Mouse (Mus musculus) embryo, embryonic 11 days (tissue): Measurements from ENCODE around the gene Gm37240.

Experiments used
- DNase-seq: peaks from one replicate; pipeline ENCODE4 v3.0.0-alpha.2; 2015

Gm37240 gene

DNA sequence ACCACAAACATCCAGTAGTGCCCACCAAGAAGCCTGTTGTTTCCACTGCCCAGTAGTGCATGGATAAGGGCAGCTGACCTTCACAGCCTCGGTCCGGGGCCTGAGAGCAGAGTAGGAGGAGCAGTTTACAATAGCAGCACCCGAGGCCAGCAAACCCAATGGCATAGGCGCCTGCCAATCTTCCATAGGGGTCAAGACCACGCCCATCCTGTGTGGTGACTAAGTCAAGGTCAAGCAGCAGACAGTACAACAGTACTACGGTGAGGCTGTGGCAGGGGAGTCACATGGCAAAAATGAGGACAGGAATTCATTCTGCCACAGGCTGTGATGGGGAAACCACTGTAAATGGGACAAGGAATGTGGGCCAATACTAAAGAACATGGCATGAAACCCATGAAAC, 417.6 kb downstream of the Gm37240 start:
- DNase-seq = no peak

DNA sequence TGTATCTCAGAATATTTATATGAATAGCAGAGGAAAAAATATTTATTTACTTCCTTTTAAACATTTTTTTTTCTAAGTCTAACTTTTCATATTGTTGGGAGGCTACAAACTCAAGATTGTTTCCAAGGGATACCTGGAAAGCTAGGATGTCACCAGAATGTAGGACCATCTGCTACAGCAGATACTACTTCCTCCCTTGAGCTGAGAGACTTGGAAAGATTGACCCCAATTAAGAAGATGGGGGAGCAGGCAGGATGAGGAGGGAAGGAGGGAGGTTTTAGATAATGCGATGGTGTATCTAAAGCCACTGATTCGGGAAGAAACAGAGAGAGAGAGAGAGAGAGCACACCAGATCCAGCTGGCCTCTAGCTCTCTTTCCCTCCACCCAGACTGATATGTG, 418.3 kb downstream of the Gm37240 start:
- no peak for DNase-seq

DNA sequence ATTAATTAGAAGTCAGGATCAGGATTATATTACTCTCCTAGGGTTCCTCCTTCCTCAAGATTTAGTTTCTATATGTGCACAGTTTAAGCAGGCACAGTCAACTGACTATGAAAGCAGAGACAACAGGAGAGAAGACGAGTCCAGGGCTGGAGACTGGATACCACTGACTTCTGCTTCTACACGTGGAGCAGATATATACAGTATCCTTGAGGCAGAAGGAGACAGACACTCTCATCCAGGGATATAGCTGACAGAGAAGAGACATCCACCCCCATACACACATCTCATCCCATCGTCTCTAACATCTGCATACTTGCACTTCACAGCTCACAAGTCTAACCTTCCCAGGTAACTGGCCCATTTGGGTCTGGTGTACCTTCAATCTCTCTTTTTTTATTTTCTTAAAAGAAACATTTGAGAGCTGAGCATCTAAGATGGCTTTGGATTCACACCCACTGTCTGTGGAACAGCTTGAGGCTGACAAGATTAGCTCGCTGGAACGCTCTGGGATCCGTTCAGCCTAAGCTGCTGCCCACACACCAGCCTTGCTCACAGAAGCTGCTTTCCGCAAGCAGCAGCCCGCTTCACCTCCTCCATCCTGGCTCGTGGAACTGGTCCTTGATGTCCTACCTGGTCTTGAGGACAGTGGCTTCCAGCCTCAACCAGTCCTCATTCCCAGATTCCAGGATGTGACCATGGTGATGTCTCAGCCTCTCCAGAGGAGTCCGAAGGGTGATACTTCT, 421.9 kb downstream of the Gm37240 start:
- DNase-seq = no peak

DNA sequence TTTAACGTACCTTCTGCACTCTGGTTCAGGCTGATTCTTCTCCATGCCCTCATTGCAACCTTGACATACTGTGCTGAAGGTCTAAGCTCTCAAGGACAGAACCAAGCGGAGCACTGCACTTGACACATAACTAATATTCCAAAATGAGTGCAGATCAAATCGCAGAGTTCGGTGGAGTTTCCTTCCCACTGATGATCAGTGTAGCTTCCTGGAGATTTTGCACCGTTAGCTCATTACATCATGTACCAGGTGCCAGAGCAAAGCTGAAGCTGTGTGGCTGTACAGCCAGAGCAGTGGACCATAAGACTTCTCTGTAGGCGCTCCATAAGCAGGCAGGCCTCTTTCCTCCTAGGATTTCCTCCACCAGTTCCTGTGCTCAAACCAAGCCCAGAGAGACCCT, 427.3 kb downstream of the Gm37240 start:
- no peak for DNase-seq

DNA sequence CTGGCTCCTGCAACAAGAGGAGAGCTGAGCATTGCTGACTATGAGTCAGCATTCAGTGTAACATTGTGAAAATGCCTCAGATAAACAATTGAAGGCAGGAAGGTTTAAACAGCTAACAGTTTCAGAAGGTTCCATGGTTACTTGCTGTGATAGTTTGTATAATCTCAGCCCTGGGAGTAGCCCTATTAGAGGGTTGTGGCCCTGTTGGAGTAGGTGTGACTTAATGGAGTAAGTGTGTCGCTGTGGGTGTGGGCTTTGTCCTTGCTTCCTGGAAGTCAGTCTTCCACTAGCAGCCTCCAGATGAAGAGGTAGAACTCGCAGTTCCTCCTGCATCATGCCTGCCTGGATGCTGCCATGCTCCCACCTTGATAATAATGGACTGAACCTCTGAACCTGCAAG, 430.3 kb downstream of the Gm37240 start:
- no peak for DNase-seq

DNA sequence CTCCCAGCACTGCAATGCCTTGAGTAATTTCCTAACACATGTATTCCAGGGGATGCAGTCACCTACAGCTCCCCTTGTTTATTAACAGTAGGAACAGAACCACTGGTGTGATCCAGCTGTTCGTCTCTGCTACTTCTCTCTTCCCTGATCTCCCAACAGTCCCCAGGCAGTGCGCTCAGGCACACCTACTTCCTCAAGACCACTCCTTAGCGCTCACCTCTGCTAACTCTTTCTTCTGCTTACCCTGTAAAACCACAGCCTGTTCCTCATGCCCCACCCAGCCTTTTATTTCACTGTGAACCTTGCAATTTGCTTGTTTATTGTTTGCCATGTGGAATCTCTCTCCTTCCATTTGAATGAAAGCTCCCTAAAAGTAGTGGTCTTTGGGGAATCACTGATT, 431.9 kb downstream of the Gm37240 start:
- DNase-seq = no peak

DNA sequence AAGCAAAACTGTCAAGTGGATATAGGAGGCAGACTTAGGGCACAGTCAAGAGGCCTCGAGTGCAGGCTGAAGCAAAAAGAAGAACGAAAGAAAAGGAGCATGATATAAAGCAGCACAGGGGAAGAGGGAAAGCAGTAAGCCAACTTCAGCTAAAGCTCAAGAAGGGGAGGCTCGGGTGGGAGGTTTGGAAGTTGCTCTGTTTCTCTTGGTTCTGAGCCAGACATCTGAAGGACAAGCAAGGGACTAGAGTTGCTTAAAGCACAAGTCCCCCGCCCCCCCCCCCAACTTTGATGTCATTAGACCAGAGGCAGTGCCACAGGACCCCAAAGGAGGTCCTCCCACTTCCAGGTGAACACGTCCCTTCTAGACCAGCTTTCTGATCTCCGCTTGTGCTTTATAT, 433.3 kb downstream of the Gm37240 start:
- DNase-seq = no peak

DNA sequence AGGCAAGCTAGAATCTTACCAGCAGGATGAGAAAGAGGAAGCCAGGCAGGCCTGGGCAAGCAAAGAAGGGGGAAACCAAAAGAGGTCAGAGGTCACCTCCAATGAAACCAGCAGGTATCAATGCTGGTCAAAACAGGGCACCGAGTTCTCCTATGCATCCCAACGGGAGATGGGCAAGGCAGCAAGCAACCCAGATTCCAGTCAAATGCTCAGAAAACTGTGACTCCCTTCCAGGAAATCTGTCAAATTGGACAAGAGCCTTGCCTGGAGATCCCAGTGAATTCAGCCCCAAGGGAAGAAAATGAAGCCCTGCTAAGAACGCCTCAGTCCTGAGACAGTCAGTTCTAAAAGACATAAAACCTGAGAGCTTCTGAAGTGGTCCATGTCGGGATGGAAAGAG, 437.9 kb downstream of the Gm37240 start:
- DNase-seq = no peak

DNA sequence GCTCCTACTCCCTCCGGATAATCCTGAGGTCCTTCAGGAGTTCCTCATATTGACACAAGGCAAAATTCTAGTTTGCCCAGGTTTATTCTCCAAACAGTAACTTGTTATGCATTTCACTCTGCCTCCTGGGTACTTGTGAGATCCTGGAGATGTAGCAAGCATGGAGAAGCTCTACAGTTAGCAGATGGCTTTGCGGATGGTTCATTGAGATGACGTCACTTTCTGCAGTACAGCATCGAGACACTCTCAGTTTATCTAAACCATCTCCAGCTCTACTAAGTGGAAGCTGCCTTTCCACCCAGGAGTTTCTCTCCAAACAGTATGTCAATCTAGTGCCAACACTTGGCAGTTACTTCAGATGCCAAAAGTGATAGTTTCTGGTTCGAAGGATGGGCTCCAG, 444.5 kb downstream of the Gm37240 start:
- DNase-seq = no peak

DNA sequence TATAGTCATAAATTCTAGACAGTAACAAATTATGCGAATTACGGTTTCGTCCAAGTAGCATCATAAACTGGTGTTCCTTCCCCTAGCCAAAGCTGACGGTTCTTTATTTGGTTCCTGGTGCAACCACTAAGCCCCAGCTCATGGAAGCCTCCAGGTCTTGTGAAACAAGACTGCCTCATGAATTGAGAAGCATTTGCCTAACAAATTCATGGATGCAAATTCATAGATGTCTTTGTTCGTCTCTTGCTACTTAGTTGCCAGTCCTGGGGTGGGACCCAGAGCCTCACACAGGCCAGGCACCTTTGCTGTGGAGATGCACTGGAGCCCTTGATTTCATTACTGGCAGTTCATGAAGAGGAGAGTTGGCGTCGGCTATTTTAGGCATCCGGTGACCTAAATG, 445.1 kb downstream of the Gm37240 start:
- DNase-seq = no peak

DNA sequence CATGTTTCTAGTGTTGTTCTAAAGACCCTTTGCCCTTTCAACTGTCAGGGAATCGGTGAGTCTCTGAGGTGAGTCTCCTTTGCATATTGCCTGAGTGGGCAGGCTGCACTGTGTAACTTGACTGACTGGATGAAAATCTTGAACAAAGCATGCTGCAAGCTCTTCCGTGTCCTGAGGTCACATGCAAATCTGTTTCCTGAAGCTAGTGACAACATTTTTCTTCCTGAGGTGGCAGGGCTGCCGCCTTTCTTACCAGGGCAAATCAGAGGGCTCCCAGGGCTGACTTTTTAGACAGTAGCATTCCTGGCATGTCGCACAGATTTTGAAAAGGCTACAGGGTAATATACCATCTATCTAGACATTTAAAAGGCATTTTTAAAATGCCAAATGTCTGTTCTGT, 451.9 kb downstream of the Gm37240 start:
- DNase-seq = no peak

DNA sequence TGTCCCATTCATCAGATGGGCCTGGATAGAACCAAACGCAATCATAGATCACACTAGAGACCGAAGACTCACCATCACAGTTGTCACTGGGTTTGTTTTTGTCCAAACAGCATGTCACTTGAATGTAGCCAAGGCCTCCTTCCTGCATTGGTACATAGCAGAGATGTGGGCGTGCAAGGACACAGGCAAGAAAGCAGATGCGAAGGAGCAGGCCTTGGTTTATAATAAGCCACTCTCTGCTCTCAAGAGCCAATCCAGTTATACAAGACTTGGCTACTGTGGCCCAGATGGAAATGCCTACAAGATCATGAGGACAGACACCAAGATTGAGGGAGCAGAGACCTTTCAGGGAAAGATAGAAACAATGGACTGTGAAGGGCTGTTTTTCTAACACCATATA, 456.1 kb downstream of the Gm37240 start:
- DNase-seq = no peak

DNA sequence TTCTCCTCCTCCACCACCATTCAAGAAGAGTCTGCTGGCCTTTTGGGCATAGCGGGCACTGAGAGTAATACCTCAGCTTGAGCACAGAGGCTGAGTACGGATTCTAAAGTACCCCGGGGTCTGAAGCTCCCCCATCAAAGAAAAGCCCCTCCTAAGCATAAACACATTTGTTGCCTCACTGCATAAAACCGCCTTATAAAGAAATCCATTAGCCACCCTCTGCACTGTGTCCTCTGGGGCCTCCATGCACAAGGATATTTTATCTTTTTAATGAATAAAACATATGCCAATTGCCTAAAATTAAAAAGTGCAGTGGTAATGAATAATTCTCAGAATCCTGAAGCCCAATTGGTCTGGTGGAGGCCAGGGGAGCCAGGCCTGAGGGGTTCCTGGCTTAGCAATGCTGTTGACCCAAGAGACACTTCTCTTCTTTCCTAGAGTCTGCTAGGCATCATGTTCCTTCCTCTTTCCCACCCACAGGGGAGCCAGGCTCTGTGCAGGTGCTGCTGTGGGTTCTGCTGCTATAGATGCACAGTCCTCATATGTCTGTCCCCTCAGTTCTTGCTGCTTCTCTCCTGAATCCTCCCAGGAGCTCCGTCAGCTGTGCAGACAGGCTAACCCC, 463.8 kb downstream of the Gm37240 start:
- no peak for DNase-seq

DNA sequence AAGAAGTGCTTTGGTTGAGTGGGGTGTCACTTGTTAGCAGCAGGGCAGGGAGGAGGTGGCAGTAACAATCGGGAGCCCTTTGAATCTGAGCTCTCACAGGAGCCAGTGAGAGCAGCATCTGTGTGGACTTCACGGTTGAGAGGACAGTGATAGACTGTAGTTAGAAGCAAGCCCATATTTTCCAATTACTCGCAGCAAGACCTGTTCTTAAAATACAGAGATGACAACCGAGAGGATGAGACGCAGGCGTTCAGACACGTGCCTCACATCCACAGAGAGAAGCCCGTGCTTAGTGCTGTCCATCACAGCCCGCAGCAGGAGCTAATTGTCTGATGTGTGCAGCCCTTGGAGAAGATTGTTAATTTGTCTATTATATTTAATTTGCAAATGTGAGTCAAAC, 465.9 kb downstream of the Gm37240 start:
- no peak for DNase-seq

DNA sequence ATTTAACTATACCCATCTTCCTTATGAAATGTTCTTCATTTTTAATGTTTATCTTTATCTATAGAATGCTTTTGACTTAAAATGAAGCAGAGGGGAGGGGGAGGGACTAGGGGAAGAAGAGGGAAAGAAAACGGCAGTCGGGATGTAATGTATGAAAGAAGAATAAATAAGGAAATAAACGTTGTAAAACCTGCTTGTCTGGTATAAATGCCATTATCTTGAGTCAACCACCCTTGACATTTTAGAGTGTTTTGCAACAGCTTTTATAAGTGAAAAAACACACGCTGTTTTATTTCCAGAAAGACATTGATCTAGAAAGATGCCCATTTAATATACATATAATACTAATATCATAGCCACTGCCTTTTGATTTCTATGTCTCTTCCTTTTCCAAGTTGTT, 469.7 kb downstream of the Gm37240 start:
- no peak for DNase-seq

DNA sequence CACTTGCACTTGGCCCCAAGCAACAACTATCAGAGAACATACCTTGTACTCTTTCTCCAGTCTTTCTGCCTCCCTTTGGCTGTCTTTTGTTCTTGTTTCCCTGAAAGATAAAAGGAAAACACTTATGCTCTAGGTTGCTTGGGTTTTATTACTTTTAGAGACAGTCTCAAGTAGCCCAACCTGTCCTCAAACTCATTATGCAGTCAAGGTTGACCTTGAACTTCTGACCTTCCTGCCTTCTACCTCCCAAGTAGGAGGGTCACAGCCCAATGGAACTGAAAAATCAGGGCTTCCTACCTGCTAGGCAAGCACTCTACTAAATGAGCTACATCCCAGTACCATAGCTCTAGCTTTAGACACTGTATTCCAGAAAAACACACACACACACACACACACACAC, 488.5 kb downstream of the Gm37240 start:
- DNase-seq = no peak

DNA sequence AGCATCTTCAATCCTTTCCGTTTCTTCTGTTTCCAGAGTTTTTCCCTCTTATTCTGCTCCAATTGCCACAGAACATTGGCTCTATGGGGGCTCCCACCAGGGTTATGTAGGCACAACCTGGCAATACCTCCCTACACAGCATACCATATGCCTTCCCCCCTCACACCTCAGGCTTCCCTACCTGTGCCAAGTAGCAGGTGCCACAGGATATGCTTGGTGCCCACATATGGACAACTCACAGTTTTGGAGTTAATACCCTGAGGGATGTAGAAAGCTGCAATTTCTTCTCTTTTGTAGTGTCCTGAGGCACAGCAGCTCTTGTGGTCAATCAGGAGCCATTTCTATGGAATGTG, 488.9 kb downstream of the Gm37240 start:
- DNase-seq = no peak

DNA sequence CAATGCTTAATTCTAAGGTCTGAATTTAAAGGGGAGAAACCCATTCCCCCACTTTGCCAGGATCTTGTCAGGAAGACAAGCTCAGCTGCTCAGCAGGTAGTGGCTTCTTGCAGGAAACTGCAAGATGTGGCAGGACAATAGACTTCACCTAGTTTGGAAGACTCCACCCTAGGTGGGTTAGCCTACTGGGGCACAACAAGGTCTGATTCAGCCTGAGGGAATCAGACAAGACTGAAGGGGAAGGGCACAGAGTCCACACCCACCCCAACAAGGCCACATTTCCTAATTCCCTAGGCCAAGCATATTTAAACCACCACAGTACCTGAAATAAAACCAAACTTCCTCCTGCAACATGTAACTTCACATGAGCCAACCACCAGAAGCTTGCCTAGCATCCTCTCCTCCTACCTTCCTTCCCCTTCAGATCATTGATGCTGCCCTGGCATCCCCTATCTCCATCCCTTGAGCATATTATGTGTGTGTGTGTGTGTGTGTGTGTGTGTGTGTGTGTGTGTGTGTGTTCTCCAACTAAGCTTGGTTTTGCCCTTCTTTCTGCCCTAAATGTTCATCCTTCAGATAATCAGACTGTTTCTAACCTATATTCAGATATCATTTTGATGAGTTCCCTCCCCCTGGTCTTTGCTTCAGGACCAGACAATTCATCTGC, 489.4 kb downstream of the Gm37240 start:
- DNase-seq = no peak

DNA sequence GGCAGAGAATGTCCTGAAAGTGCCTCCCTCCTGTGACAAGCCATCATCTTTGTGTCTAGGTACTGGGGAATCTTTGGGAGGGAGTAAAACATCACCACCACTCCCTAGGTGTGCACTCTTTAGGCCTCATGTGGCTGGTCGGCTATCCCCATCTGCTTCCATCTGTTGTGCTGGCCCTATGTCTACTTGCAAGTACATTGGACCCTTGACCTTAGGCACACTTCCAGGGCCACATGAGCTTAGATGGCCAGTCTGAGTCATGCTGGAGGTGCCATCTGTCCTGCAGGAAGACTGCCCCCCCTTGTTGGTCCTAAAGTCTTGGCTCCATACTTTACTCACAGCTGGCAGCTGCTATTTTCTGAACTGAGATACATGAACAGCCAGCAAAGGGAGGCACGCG, 493.9 kb downstream of the Gm37240 start:
- DNase-seq = no peak

DNA sequence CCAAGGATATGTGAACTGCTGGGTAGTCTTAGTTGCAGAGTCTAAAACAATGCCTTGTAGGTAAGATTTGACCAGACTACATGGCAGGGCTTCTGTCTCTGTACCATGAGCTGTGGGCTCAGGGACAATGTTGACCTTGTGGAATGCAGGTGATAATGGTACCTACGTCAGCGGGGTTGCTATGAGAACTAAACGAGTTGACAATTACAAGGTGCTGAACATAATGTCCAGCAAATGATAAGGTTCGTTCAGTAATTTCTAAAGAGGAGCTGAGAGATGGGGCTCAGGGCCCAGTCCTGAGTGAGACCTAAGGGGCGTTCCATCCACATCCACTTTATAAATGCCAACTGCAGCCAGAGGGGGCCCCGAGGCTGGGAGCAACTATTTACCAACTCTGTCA, 495.6 kb downstream of the Gm37240 start:
- no peak for DNase-seq

DNA sequence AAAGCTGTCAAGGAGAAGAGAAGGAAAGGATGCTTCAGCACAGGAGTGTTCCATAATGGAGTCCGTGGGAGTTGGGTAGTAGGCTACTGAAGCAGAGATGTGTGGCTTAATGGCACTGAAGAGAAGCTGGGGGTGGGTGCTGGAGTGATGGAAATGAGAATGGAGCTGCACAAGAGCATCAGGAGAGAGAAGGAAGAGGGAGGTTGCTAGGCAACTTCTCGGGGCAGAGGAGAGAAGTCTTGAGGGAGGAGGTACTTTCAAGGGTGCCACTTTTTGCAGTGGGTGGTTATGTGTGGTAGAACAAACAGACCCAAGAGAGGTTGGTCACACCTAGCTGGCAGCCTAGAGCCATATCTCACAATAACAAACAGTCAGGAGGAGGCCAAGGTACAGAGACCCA, 496.2 kb downstream of the Gm37240 start:
- no peak for DNase-seq

DNA sequence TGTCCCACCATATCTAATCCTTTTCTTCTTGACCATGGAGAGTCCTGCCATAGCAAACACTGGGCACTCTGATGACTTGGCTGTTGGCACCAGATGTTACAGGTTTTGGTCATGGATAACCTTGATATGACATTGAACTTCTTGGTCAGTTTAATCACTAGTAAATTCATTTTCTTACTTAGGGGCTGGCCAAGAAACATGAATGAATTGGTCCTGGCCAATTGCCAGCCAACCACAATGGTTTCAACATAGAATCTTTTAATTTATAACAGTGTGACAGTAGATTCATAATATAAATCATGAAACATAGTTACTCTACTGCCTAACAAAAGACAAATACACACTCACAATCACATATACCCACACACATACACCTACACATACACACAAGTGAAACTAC, 501.9 kb downstream of the Gm37240 start:
- no peak for DNase-seq

DNA sequence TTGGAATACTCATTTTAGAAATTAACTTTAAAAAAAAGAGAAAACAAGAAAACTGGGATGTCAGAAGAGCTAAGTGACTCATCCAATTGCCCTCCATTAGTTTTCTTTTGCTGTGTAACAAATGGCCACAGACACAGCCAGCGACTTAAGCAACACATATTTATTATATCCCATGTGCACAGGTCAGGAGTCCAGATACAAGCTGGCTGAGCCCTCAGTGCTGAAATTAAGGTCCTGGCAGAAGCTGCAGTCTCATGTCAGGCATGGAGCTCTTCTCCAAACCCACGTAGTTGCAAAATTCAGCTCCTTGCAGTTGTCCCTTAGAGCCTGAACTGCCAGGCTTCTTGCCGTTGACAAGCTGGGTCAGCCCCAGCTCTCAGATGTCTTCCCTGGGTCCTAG, 504.0 kb downstream of the Gm37240 start:
- DNase-seq = no peak

DNA sequence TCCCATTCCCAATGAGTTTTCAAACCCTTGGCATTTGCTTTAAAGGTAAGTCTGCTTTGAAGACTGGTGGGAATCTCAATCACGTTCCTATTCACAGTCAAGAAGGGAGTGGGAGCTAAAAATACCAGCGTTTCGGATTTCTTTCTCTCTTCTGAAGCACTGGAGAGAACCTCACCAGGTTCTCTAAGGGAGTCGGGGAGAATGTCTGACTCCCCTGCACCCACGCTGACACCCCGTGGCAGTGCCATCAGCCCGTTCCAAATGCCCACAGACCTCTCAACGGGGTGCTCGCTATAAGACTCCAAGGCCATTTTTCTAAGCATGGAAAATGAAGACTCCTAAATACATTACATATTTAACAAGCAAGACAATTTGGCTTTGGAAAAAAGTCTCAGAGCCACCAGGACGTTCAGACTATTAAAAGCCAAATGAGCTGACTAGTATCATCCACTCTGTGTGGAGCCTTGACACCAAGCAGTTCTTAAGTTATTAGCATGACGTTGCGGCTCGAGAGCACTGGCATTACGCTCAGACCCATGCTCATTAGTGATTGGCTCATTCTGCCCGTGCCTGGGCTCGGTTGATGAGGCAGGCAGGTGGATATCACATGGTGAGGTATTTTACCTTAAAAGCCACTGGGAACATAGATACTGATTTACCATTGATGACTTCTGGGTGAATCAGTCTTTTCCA, 508.5 kb downstream of the Gm37240 start:
- DNase-seq = no peak
